Mouse (Mus musculus): ENCODE measurements around the gene Dennd4a.

Gene Dennd4a

GRCm38 (mm10) chr9:64790673-64791660, 20.2 kb upstream of the Dennd4a start:
- no peak for DNase-seq (ENCODE audit: low spot score)

DNA sequence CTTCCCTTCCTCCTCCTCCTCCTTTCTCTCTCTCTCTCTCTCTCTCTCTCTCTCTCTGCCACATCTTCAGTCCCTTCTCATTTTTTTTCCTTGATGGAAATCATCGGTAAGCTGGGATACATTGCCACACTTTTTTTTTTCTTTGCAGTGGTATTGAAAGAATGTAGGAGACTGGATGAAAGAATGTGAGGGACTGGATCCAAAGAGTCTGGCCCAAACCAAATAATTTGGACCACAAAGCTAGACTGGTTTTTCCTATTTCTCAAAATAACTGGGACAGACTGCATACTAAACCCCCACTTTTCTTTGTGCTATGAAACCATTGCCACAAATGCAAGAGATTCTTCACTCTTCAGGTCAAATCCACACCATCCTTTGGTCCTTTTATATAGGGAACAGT, 19.5 kb upstream of the Dennd4a start:
- DNase-seq (ENCODE audit: low spot score), result no peak

GRCm38 (mm10) chr9:64792379-64793274, 18.5 kb upstream of the Dennd4a start:
- no peak for DNase-seq (ENCODE audit: low spot score)

- no peak for DNase-seq (ENCODE audit: low spot score)
Observed at GRCm38 (mm10) chr9:64793275-64793590, 17.9 kb upstream of the Dennd4a start.

DNA sequence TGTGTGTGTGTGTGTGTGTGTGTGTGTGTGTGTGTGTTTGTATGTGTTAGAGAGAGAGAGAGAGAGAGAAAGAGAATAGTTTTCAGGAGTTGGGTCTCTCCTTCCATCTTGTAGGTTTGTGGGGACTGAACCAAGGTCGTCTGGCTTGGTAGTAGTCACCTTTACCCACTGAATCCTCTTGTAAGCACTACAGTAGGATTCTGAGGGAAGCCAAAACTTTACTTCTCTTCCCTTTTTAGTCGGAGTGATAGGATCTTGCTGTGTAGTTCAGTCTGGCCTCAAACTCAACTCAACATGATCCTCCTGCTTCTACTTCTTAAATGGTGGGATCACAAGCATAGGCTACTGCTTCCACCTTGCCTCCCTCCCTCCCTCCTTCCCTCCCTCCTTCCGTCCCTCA, 17.3 kb upstream of the Dennd4a start:
- no peak for DNase-seq (ENCODE audit: low spot score)

- no peak for DNase-seq (ENCODE audit: low spot score)
Observed at GRCm38 (mm10) chr9:64794448-64795420, 16.4 kb upstream of the Dennd4a start.

DNA sequence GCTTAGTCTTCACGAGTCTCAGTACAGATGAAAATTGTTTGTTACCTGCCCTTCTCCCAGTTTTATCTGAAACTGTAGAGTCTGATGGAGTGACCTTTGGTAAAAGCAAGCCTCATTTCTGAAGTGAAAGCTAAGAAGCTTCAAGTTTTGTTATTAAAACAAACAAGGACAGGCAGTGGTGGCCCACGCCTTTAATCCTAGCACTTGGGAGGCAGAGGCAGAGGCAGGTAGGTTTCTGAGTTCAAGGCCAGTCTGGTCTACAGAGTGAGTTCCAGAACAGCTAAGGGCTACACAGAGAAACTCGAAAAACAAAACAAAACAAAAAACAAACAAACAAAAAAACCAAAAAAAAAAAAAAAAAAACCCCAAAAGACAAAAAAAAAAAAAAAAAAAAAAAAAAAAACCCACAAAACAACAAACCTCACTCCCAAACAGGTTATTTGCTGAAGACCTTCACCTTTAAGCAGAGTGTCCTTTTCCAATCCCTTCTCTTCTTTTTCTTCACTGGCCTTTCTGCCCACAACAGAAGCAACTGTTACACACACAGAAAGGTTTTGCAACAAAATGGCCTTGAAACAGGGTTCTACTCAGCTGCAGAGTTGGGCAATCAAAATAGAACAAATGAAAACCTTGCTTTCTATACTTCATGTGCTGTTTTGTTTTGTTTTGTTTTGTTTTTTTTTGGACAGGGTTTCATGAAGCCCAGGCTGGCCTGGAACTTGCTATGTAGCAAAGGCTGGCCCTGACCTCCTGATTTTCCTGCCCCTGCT, 15.1 kb upstream of the Dennd4a start:
- DNase-seq (ENCODE audit: low spot score), result peak; percentile 43

DNA sequence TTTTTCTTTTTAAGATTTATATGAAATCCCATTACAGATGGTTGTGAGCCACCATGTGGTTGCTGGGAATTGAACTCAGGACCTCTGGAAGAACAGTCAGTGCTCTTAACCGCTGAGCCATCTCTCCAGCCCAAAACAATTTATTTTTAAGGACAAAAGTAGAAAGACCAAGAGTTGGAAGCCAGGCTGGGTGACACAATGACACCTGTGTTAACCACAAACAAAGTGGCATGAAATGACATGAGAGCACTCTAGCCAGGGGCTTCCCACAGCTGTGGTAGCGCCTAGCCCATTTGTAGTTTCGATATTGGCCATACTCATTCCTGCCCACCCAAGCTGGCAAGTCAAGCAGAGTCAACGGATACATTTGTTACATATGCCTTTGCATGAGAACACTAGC, 13.7 kb upstream of the Dennd4a start:
- no peak for DNase-seq (ENCODE audit: low spot score)

DNA sequence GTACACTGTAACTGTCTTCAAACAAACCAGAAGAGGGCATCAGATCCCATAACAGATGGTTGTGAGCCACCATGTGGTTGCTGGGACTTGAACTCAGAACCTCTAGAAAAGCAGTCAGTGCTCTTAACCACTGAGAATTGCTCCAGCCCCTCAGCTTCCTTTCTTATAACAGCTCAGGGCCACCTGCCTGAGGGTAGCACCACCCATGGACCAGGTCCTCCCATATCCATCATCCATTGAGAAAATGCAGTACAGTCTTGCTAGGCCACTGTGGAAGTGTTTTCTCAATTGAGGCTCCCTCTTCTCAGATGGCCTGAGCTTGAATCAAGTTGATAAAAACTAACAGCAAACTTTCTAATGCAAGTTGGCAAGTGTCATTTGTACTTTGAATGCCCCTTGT, 13.0 kb upstream of the Dennd4a start:
- DNase-seq (ENCODE audit: low spot score), result no peak

- no peak for DNase-seq (ENCODE audit: low spot score)
Observed at GRCm38 (mm10) chr9:64798859-64799258, 12.3 kb upstream of the Dennd4a start.

- no peak for DNase-seq (ENCODE audit: low spot score)
Observed at GRCm38 (mm10) chr9:64799504-64799903, 11.6 kb upstream of the Dennd4a start.

DNA sequence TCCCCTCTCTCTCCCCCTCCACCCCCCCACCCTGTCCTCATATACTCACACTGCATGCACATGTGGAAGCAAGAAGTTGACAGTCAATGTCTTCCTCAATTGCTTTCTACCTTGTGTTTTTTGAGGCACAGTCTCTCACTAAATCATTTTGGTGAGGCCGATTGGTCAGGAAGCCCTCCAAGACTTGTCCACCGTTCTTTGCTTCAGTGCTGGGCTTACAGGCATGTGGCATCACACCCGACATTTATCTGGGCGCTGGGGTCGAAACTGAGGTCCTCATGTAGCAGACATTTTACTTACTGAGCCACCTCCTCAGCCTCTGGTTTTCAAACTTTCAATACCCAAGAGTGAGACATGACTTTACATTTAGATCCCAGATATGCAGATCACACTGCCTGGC, 8.6 kb upstream of the Dennd4a start:
- DNase-seq (ENCODE audit: low spot score), result no peak

- DNase-seq (ENCODE audit: low spot score), result no peak
Observed at GRCm38 (mm10) chr9:64803373-64804214, 7.5 kb upstream of the Dennd4a start.

- DNase-seq (ENCODE audit: low spot score), result no peak
Observed at GRCm38 (mm10) chr9:64805875-64806274, 5.3 kb upstream of the Dennd4a start.

- no peak for DNase-seq (ENCODE audit: low spot score)
Observed at GRCm38 (mm10) chr9:64806335-64807060, 4.6 kb upstream of the Dennd4a start.

GRCm38 (mm10) chr9:64807061-64807808, 3.9 kb upstream of the Dennd4a start:
- DNase-seq (ENCODE audit: low spot score), result no peak

DNA sequence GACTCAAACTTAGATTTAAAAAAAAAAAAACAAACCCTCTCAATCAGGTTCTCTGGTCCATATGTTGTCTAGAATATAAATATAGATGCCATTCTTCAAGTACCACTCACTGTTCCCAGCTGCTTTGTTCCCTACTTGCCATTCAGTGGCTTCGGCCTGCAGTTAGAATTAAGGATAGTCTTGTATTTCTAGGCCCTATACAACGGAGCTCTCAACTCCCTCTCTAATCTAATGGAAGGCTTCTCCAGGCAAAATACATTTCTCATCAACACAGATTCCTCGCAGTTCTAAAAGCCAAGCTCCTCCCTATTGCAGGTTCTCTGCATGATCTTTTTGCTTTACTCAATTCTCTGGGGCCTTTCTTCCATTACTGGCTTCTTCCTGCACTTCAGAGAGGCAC, 1.3 kb upstream of the Dennd4a start:
- no peak for DNase-seq (ENCODE audit: low spot score)
